Mouse (Mus musculus) liver, postnatal 0 days (tissue): ENCODE measurements around the gene Krtap9-1.

ENCODE experiments used
- CTCF ChIP-seq: sonication (generic); IDR thresholded peaks from 2 replicates; pipeline ENCODE4 v1.5.1; 2016; ENCODE audit warnings: antibody characterized with exemption, low read depth
- EP300 ChIP-seq: IDR thresholded peaks from 2 replicates; pipeline ENCODE4 v1.6.1; 2016; ENCODE audit warnings: antibody characterized with exemption, low read depth, mild to moderate bottlenecking

- TF ChIP-seq EP300 (no peak), CTCF (no peak)
These were observed 41.3 kb downstream of the Krtap9-1 start, which contains the start of gene Gm11565 for GRCm38 (mm10) chr11:99914451-99914850.
